Mouse (Mus musculus): ENCODE measurements around the gene Olfr27. TPM values are rescaled to one million over a fixed set of nuclear protein-coding genes. Genes with fewer than 3 reads are reported as not detected.

The Olfr27 gene
- total RNA-seq (2012; rRNA removed): not detected in 2 replicates

- H3K9ac ChIP-seq (ENCODE audit: insufficient read depth, low read depth, low read length, poor library complexity, severe bottlenecking): no peak within 1 kb of the TSS
- no peak within 1 kb of the TSS for H3K4me3 ChIP-seq (ENCODE audit: insufficient read depth in 1 of 2, low read depth in 1 of 2, low read length in 2 of 2, poor library complexity in 1 of 2, severe bottlenecking in 1 of 2)
- H3K4me1 ChIP-seq (ENCODE audit: control insufficient read depth in 2 of 2, insufficient read depth in 2 of 2, low read length in 2 of 2, poor library complexity in 1 of 2): no peaks in the 10 kb centered on the region
- in situ Hi-C loops (cut with MboI; ENCODE audit: low sequenced_read_pairs in 2 of 2, unreplicated experiment in 2 of 2): no loop called here
- H3K27ac ChIP-seq (ENCODE audit: insufficient read depth, low read depth, low read length, poor library complexity, severe bottlenecking): no peak within 1 kb of the TSS
- TF ChIP-seq CHD2 (IDR thresholded peaks at IDR 0.05; ENCODE audit: low read depth, low read length) (no peak), HCFC1 (IDR thresholded peaks at IDR 0.05; ENCODE audit: borderline replicate concordance, insufficient read depth, low read length) (no peak), MAFK (IDR thresholded peaks at IDR 0.05; ENCODE audit: insufficient read depth, low read depth, low read length) (no peak), ZNF384 (IDR thresholded peaks at IDR 0.05; ENCODE audit: low read depth, low read length) (no peak), ZC3H11A (IDR thresholded peaks at IDR 0.05; ENCODE audit: borderline replicate concordance, low read depth, low read length) (no peak)
- H3K36me3 ChIP-seq (ENCODE audit: control insufficient read depth, insufficient read depth, low read length, poor library complexity, severe bottlenecking): no peaks in the 10 kb centered on the region
- H3K9me3 ChIP-seq (ENCODE audit: control insufficient read depth, insufficient read depth, low read depth, low read length): no peaks in the 10 kb centered on the region
- DNase-seq (ENCODE audit: low read depth, low spot score): no peak
Measured at GRCm38 (mm10) chr9:39127831-39128230, at the start of gene Olfr27. Gene Olfr27, plus strand, starts transcription at chr9:39128131.

- Histone ChIP-seq H3K36me3 (ENCODE audit: control insufficient read depth, insufficient read depth, low read length, poor library complexity, severe bottlenecking) (no peaks in the 10 kb centered on the region), H3K4me1 (ENCODE audit: control insufficient read depth in 2 of 2, insufficient read depth in 2 of 2, low read length in 2 of 2, poor library complexity in 1 of 2) (no peaks in the 10 kb centered on the region), H3K9ac (ENCODE audit: insufficient read depth, low read depth, low read length, poor library complexity, severe bottlenecking) (no peak within 1 kb of the TSS), H3K27ac (ENCODE audit: insufficient read depth, low read depth, low read length, poor library complexity, severe bottlenecking) (no peak within 1 kb of the TSS), H3K9me3 (ENCODE audit: control insufficient read depth, insufficient read depth, low read depth, low read length) (no peaks in the 10 kb centered on the region), H3K4me3 (ENCODE audit: insufficient read depth in 1 of 2, low read depth in 1 of 2, low read length in 2 of 2, poor library complexity in 1 of 2, severe bottlenecking in 1 of 2) (no peak within 1 kb of the TSS)
- DNase-seq (ENCODE audit: low read depth, low spot score): no peak
- no peak for TF ChIP-seq HCFC1 (IDR thresholded peaks at IDR 0.05; ENCODE audit: borderline replicate concordance, insufficient read depth, low read length)
- TF ChIP-seq MAFK (IDR thresholded peaks at IDR 0.05; ENCODE audit: insufficient read depth, low read depth, low read length): no peak
- no peak for TF ChIP-seq ZNF384 (IDR thresholded peaks at IDR 0.05; ENCODE audit: low read depth, low read length)
- no peak for TF ChIP-seq ZC3H11A (IDR thresholded peaks at IDR 0.05; ENCODE audit: borderline replicate concordance, low read depth, low read length)
- no peak for TF ChIP-seq CHD2 (IDR thresholded peaks at IDR 0.05; ENCODE audit: low read depth, low read length)
- in situ Hi-C loops (cut with MboI; ENCODE audit: low sequenced_read_pairs in 2 of 2, unreplicated experiment in 2 of 2): no loop called here
Measured at GRCm38 (mm10) chr9:39078787-39079186, 49.1 kb upstream of the Olfr27 start, which contains the start of gene Olfr938. Gene Olfr938, minus strand, starts transcription at chr9:39078887.

- DNase-seq (ENCODE audit: low read depth, low spot score): no peak
- H3K4me1 ChIP-seq (ENCODE audit: control insufficient read depth in 2 of 2, insufficient read depth in 2 of 2, low read length in 2 of 2, poor library complexity in 1 of 2): no peaks in the 10 kb centered on the region
- no peak overlapping the region for H3K9ac ChIP-seq (ENCODE audit: insufficient read depth, low read depth, low read length, poor library complexity, severe bottlenecking)
- H3K4me3 ChIP-seq (ENCODE audit: insufficient read depth in 1 of 2, low read depth in 1 of 2, low read length in 2 of 2, poor library complexity in 1 of 2, severe bottlenecking in 1 of 2): no peak overlapping the region
- in situ Hi-C loops (cut with MboI; ENCODE audit: low sequenced_read_pairs in 2 of 2, unreplicated experiment in 2 of 2): no loop called here
- H3K9me3 ChIP-seq (ENCODE audit: control insufficient read depth, insufficient read depth, low read depth, low read length): no peaks in the 10 kb centered on the region
- H3K27ac ChIP-seq (ENCODE audit: insufficient read depth, low read depth, low read length, poor library complexity, severe bottlenecking): no peak overlapping the region
- no peaks in the 10 kb centered on the region for H3K36me3 ChIP-seq (ENCODE audit: control insufficient read depth, insufficient read depth, low read length, poor library complexity, severe bottlenecking)
- TF ChIP-seq ZNF384 (IDR thresholded peaks at IDR 0.05; ENCODE audit: low read depth, low read length) (no peak), MAFK (IDR thresholded peaks at IDR 0.05; ENCODE audit: insufficient read depth, low read depth, low read length) (no peak), CHD2 (IDR thresholded peaks at IDR 0.05; ENCODE audit: low read depth, low read length) (no peak), HCFC1 (IDR thresholded peaks at IDR 0.05; ENCODE audit: borderline replicate concordance, insufficient read depth, low read length) (no peak), ZC3H11A (IDR thresholded peaks at IDR 0.05; ENCODE audit: borderline replicate concordance, low read depth, low read length) (no peak)
Measured at GRCm38 (mm10) chr9:39127326-39127725, 605 bp upstream of the Olfr27 start.

GRCm38 (mm10) chr9:39152401-39152800 lies 24.5 kb downstream of the Olfr27 start:
- Histone ChIP-seq H3K27ac (ENCODE audit: insufficient read depth, low read depth, low read length, poor library complexity, severe bottlenecking) (no peak overlapping the region), H3K9me3 (ENCODE audit: control insufficient read depth, insufficient read depth, low read depth, low read length) (no peaks in the 10 kb centered on the region), H3K4me3 (ENCODE audit: insufficient read depth in 1 of 2, low read depth in 1 of 2, low read length in 2 of 2, poor library complexity in 1 of 2, severe bottlenecking in 1 of 2) (no peak overlapping the region), H3K9ac (ENCODE audit: insufficient read depth, low read depth, low read length, poor library complexity, severe bottlenecking) (no peak overlapping the region), H3K4me1 (ENCODE audit: control insufficient read depth in 2 of 2, insufficient read depth in 2 of 2, low read length in 2 of 2, poor library complexity in 1 of 2) (no peaks in the 10 kb centered on the region), H3K36me3 (ENCODE audit: control insufficient read depth, insufficient read depth, low read length, poor library complexity, severe bottlenecking) (no peaks in the 10 kb centered on the region)
- in situ Hi-C loops (cut with MboI; ENCODE audit: low sequenced_read_pairs in 2 of 2, unreplicated experiment in 2 of 2): no loop called here
- TF ChIP-seq ZNF384 (IDR thresholded peaks at IDR 0.05; ENCODE audit: low read depth, low read length): no peak
- TF ChIP-seq ZC3H11A (IDR thresholded peaks at IDR 0.05; ENCODE audit: borderline replicate concordance, low read depth, low read length): no peak
- TF ChIP-seq HCFC1 (IDR thresholded peaks at IDR 0.05; ENCODE audit: borderline replicate concordance, insufficient read depth, low read length): no peak
- no peak for TF ChIP-seq MAFK (IDR thresholded peaks at IDR 0.05; ENCODE audit: insufficient read depth, low read depth, low read length)
- TF ChIP-seq CHD2 (IDR thresholded peaks at IDR 0.05; ENCODE audit: low read depth, low read length): no peak
- peak; percentile 13 for DNase-seq (ENCODE audit: low read depth, low spot score)

DNA sequence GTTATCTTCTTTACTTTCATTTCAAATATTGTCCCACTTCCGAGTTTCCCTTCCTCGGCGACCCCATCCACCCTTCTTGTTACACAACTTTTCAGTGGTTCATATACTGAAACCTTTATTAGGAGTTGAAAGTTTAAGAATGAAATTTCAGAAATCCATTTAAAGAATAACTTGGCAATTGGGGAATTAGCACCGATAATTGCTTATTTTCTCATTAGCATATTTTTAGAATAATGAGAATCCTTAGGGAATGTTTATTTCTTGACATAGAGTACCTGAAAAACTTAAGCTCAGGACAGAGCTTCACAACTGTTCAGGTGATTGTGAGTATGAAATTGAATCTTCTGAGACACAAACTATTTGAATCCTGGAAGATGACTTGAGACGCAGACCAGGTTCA lies 38.1 kb downstream of the Olfr27 start, which contains the start of gene Olfr943:
Gene Olfr943 (plus strand): TSS at position 301 of the 400 bp plus-strand sequence.
- Histone ChIP-seq H3K4me1 (ENCODE audit: control insufficient read depth in 2 of 2, insufficient read depth in 2 of 2, low read length in 2 of 2, poor library complexity in 1 of 2) (no peaks in the 10 kb centered on the region), H3K27ac (ENCODE audit: insufficient read depth, low read depth, low read length, poor library complexity, severe bottlenecking) (no peak within 1 kb of the TSS), H3K9ac (ENCODE audit: insufficient read depth, low read depth, low read length, poor library complexity, severe bottlenecking) (no peak within 1 kb of the TSS), H3K36me3 (ENCODE audit: control insufficient read depth, insufficient read depth, low read length, poor library complexity, severe bottlenecking) (no peaks in the 10 kb centered on the region), H3K9me3 (ENCODE audit: control insufficient read depth, insufficient read depth, low read depth, low read length) (no peaks in the 10 kb centered on the region), H3K4me3 (ENCODE audit: insufficient read depth in 1 of 2, low read depth in 1 of 2, low read length in 2 of 2, poor library complexity in 1 of 2, severe bottlenecking in 1 of 2) (no peak within 1 kb of the TSS)
- in situ Hi-C loops (cut with MboI; ENCODE audit: low sequenced_read_pairs in 2 of 2, unreplicated experiment in 2 of 2): no loop called here
- DNase-seq (ENCODE audit: low read depth, low spot score): no peak
- TF ChIP-seq HCFC1 (IDR thresholded peaks at IDR 0.05; ENCODE audit: borderline replicate concordance, insufficient read depth, low read length) (no peak), ZNF384 (IDR thresholded peaks at IDR 0.05; ENCODE audit: low read depth, low read length) (no peak), MAFK (IDR thresholded peaks at IDR 0.05; ENCODE audit: insufficient read depth, low read depth, low read length) (no peak), CHD2 (IDR thresholded peaks at IDR 0.05; ENCODE audit: low read depth, low read length) (no peak), ZC3H11A (IDR thresholded peaks at IDR 0.05; ENCODE audit: borderline replicate concordance, low read depth, low read length) (no peak)
